ENCODE assay signal across 28 mouse cellular contexts in genomic region chr1:88105656-88106055, GRCm38 (mm10). TPM values are rescaled to one million over a fixed set of nuclear protein-coding genes. Genes with fewer than 3 reads are reported as not detected.
DNase-seq lines count a peak whose midpoint lies in the region; ATAC-seq lines count a peak whose summit lies in the region.
"Had no signal": no experiment of that assay in that cellular context is flagged by ENCODE, and none has a peak within 500 bp of the region (broad histone marks: within the 10 kb centered on the region; RNA-seq: fewer than 3 reads in every experiment).

No protein-coding gene starts in this region.

- H3K27ac ChIP-seq in intestine, embryonic 15.5 days: no peak overlapping the region
- H3K27ac ChIP-seq: embryonic facial prominence, embryonic 13.5 days; forebrain, embryonic 10.5 days; gastrocnemius, adult 2 months; limb, embryonic 13.5 days; liver, embryonic 15.5 days; macrophage; midbrain, embryonic 13.5 days; neural tube, embryonic 13.5 days; stomach, embryonic 15.5 days had no signal

- no peaks in the 10 kb centered on the region for H3K27me3 ChIP-seq in intestine, embryonic 15.5 days (replicated peaks)
- H3K27me3 ChIP-seq: embryonic facial prominence, embryonic 13.5 days; limb, embryonic 13.5 days; liver, embryonic 15.5 days; midbrain, embryonic 13.5 days; neural tube, embryonic 13.5 days; stomach, embryonic 15.5 days had no signal

- WGBS in intestine, embryonic 15.5 days: 40% methylated on average over 2 of the region's 2 CpGs

- no peak overlapping the region for H3K9ac ChIP-seq in intestine, embryonic 15.5 days
- H3K9ac ChIP-seq: embryonic facial prominence, embryonic 13.5 days; limb, embryonic 13.5 days; liver, embryonic 15.5 days; midbrain, embryonic 13.5 days; neural tube, embryonic 13.5 days; stomach, embryonic 15.5 days had no signal

- peak; percentile 68 to 74 for DNase-seq in kidney, adult 8-10 months
- DNase-seq in kidney, adult 18-20 months: no peak
- DNase-seq in adipocyte (ENCODE audit: low spot score): peak; percentile 42
- peak; percentile 43 for DNase-seq in kidney, postnatal 14 days
- no peak for DNase-seq in testis, postnatal 14 days (ENCODE audit: low spot score)
- no peak for DNase-seq in right cerebral cortex, postnatal 4 days
- DNase-seq: adrenal gland, postnatal 25 days; cerebellum, adult 18-20 months; cerebellum, postnatal 10 days; gastrocnemius, adult 2 months; thymus, postnatal 14 days had no signal

- no peak overlapping the region for H3K4me3 ChIP-seq in intestine, embryonic 15.5 days (replicated peaks)
- H3K4me3 ChIP-seq: embryonic facial prominence, embryonic 13.5 days; forebrain, embryonic 10.5 days; gastrocnemius, adult 2 months; limb, embryonic 13.5 days; liver, embryonic 15.5 days; midbrain, embryonic 13.5 days; neural tube, embryonic 13.5 days; stomach, embryonic 15.5 days had no signal

- H3K36me3 ChIP-seq in intestine, embryonic 15.5 days: no peaks in the 10 kb centered on the region
- H3K36me3 ChIP-seq: embryonic facial prominence, embryonic 13.5 days; forebrain, embryonic 10.5 days; limb, embryonic 13.5 days; liver, embryonic 15.5 days; midbrain, embryonic 13.5 days; neural tube, embryonic 13.5 days; stomach, embryonic 15.5 days had no signal

- H3K9me3 ChIP-seq in intestine, embryonic 15.5 days: no peaks in the 10 kb centered on the region
- H3K9me3 ChIP-seq: embryonic facial prominence, embryonic 13.5 days; forebrain, embryonic 10.5 days; limb, embryonic 13.5 days; liver, embryonic 15.5 days; midbrain, embryonic 13.5 days; neural tube, embryonic 13.5 days; stomach, embryonic 15.5 days had no signal

- no peak overlapping the region for H3K4me2 ChIP-seq in intestine, embryonic 15.5 days (replicated peaks)
- H3K4me2 ChIP-seq: embryonic facial prominence, embryonic 13.5 days; limb, embryonic 13.5 days; midbrain, embryonic 13.5 days; neural tube, embryonic 13.5 days; stomach, embryonic 15.5 days had no signal

- peak; percentile 18; the same call in 1 of the 2 replicates for ATAC-seq in intestine, embryonic 15.5 days
- ATAC-seq: CD4-positive, CD25-positive, alpha-beta regulatory T cell, adult 4 months; forebrain, embryonic 16.5 days; hindbrain, embryonic 16.5 days; midbrain, embryonic 13.5 days had no signal

- peaks cover 7% of the 10 kb centered on the region; the same call in 1 of the 2 replicates for H3K4me1 ChIP-seq in intestine, embryonic 15.5 days (replicated peaks)
- H3K4me1 ChIP-seq: embryonic facial prominence, embryonic 13.5 days; forebrain, embryonic 10.5 days; limb, embryonic 13.5 days; midbrain, embryonic 13.5 days; neural tube, embryonic 13.5 days; stomach, embryonic 15.5 days had no signal

RNA-seq across cellular contexts. Expression of gene Ugt1a6b, which starts 2.6 kb away (rescaled TPM):
- 0.29 and 0.36 TPM in 2 replicates for polyA plus RNA-seq in intestine, embryonic 15.5 days (2015; fragmentation: Nextera tagmentation; extraction: Ambion mirVana)
- polyA plus RNA-seq: CD4-positive, CD25-positive, alpha-beta regulatory T cell, adult 4 months; forebrain, embryonic 10.5 days; heart, embryonic 14.5 days; intestine, embryonic 14.5 days; limb, embryonic 13.5 days; neural tube, embryonic 13.5 days had no signal

RNA-seq across cellular contexts. Expression of gene Ugt1a7c, which starts 10.8 kb away (rescaled TPM):
- polyA plus RNA-seq in intestine, embryonic 15.5 days (2015; fragmentation: Nextera tagmentation; extraction: Ambion mirVana): 49.1 and 49.8 TPM in 2 replicates

RNA-seq across cellular contexts. Expression of gene Ugt1a8, which starts 18.0 kb away (rescaled TPM):
- polyA plus RNA-seq in intestine, embryonic 15.5 days (2015; fragmentation: Nextera tagmentation; extraction: Ambion mirVana): not detected in 2 replicates
- polyA plus RNA-seq: CD4-positive, CD25-positive, alpha-beta regulatory T cell, adult 4 months; embryonic facial prominence, embryonic 13.5 days; forebrain, embryonic 10.5 days; forebrain, embryonic 16.5 days; heart, embryonic 14.5 days; hindbrain, embryonic 11.5 days; hindbrain, embryonic 16.5 days; intestine, embryonic 14.5 days; limb, embryonic 13.5 days; liver, embryonic 15.5 days; lung, embryonic 16.5 days; macrophage; midbrain, embryonic 13.5 days; neural tube, embryonic 13.5 days; stomach, embryonic 15.5 days; urinary bladder, adult 2 months had no signal

RNA-seq across cellular contexts. Expression of gene Ugt1a6a, which starts 29.0 kb away (rescaled TPM):
- polyA plus RNA-seq in intestine, embryonic 15.5 days (2015; fragmentation: Nextera tagmentation; extraction: Ambion mirVana): 7.9 and 10.3 TPM in 2 replicates

RNA-seq across cellular contexts. Expression of gene Ugt1a9, which starts 35.1 kb away (rescaled TPM):
- 5.6 and 8.0 TPM in 2 replicates for polyA plus RNA-seq in intestine, embryonic 15.5 days (2015; fragmentation: Nextera tagmentation; extraction: Ambion mirVana)
- polyA plus RNA-seq: CD4-positive, CD25-positive, alpha-beta regulatory T cell, adult 4 months; embryonic facial prominence, embryonic 13.5 days; forebrain, embryonic 10.5 days; forebrain, embryonic 16.5 days; heart, embryonic 14.5 days; hindbrain, embryonic 11.5 days; hindbrain, embryonic 16.5 days; limb, embryonic 13.5 days; lung, embryonic 16.5 days; midbrain, embryonic 13.5 days; neural tube, embryonic 13.5 days; urinary bladder, adult 2 months had no signal

Comparison
In these comparisons a context has a peak if more than half of its experiments do, and no peak if none do; other contexts are left out.
1. DNase-seq: peak in kidney, adult 8-10 months (2 of 2), adipocyte (single experiment) and kidney, postnatal 14 days (single experiment); none in kidney, adult 18-20 months (single experiment), testis, postnatal 14 days (single experiment) and right cerebral cortex, postnatal 4 days (single experiment).